Mouse (Mus musculus) urinary bladder, postnatal 14 days (tissue): Measurements from ENCODE around the gene Ppp3cb.
A peak's percentile ranks its signal among the peaks of the same experiment; 100 is the strongest.
"Not testable (repeated sequence)": the region's sequence is repeated elsewhere in the genome, so short reads cannot be mapped to it uniquely, and the experiment has no call there.

Experiments used
- DNase-seq: peaks from one replicate; pipeline ENCODE4 v3.0.0; 2021; ENCODE audit warnings: low spot score

The Ppp3cb gene

GRCm38 (mm10) chr14:20546415-20546814, at the start of gene Ppp3cb:
TSS of gene Ppp3cb (minus strand) at chr14:20546573.
- DNase-seq, result peak; percentile 79

- no peak for DNase-seq
These were observed 49.4 kb upstream of the Ppp3cb start for GRCm38 (mm10) chr14:20595781-20596180.

- DNase-seq, result no peak
These were observed 41.1 kb upstream of the Ppp3cb start for GRCm38 (mm10) chr14:20587458-20587857.

- DNase-seq, result no peak
These were observed 32.5 kb upstream of the Ppp3cb start for GRCm38 (mm10) chr14:20578822-20579407.

GRCm38 (mm10) chr14:20576179-20576578, 29.8 kb upstream of the Ppp3cb start:
- peak; percentile 74 for DNase-seq

- not testable (repeated sequence) for DNase-seq
These were observed 26.8 kb upstream of the Ppp3cb start for GRCm38 (mm10) chr14:20573196-20573595.

GRCm38 (mm10) chr14:20565256-20566021, 19.1 kb upstream of the Ppp3cb start:
- DNase-seq, result no peak

- no peak for DNase-seq
These were observed 18.3 kb upstream of the Ppp3cb start for GRCm38 (mm10) chr14:20564692-20565091.

GRCm38 (mm10) chr14:20561897-20562296, 15.5 kb upstream of the Ppp3cb start:
- DNase-seq, result no peak

- no peak for DNase-seq
These were observed 3.8 kb upstream of the Ppp3cb start for GRCm38 (mm10) chr14:20550136-20550535.

- peak; percentile 94 for DNase-seq
These were observed 643 bp downstream of the Ppp3cb start for GRCm38 (mm10) chr14:20545529-20546331.

GRCm38 (mm10) chr14:20544467-20545411, 1.6 kb downstream of the Ppp3cb start:
- DNase-seq, result no peak

- no peak for DNase-seq
These were observed 16.7 kb downstream of the Ppp3cb start for GRCm38 (mm10) chr14:20529643-20530042.

- DNase-seq, result no peak
These were observed 26.2 kb downstream of the Ppp3cb start for GRCm38 (mm10) chr14:20520179-20520578.

- no peak for DNase-seq
These were observed 37.9 kb downstream of the Ppp3cb start for GRCm38 (mm10) chr14:20508424-20508823.

- DNase-seq, result no peak
These were observed 43.4 kb downstream of the Ppp3cb start for GRCm38 (mm10) chr14:20502966-20503365.

GRCm38 (mm10) chr14:20499982-20500381, 46.4 kb downstream of the Ppp3cb start:
- DNase-seq, result no peak

GRCm38 (mm10) chr14:20496603-20497002, 49.8 kb downstream of the Ppp3cb start, which contains the start of gene Mss51:
TSS of gene Mss51 (minus strand) at chr14:20496901.
- no peak for DNase-seq

- DNase-seq, result no peak
These were observed 60.3 kb downstream of the Ppp3cb start for GRCm38 (mm10) chr14:20486031-20486430.

- DNase-seq, result no peak
These were observed 64.2 kb downstream of the Ppp3cb start for GRCm38 (mm10) chr14:20482051-20482751.

GRCm38 (mm10) chr14:20481211-20481610, 65.2 kb downstream of the Ppp3cb start:
- no peak for DNase-seq
